Mouse (Mus musculus) cerebellum, adult 2 months (tissue): ENCODE results near the gene Ranbp1.

Source experiments
- CTCF ChIP-seq: fragments of 200-500 bp; IDR thresholded peaks from 2 replicates; pipeline ENCODE4 v1.5.1; 2011; ENCODE audit warnings: low read depth, mild to moderate bottlenecking, control low read depth, low read length, moderate library complexity, borderline replicate concordance; ENCODE audit not compliant: insufficient read depth
- POLR2A ChIP-seq: fragments of 200-500 bp; IDR thresholded peaks from 2 replicates; pipeline ENCODE4 v1.6.1; 2011; ENCODE audit warnings: low read length, control low read depth, borderline replicate concordance; ENCODE audit not compliant: insufficient read depth

GRCm38 (mm10) chr16:18268182-18268581, 19.6 kb upstream of the Ranbp1 start:
- no peak for TF ChIP-seq POLR2A
- TF ChIP-seq CTCF, result peak; percentile 10; the same call in 1 of the 2 replicates
